Mouse (Mus musculus) C2C12 (cell line): ENCODE data around the gene Gm20708. TPM values are rescaled to one million over a fixed set of nuclear protein-coding genes. Genes with fewer than 3 reads are reported as not detected.
A peak's percentile ranks its signal among the peaks of the same experiment; 100 is the strongest.
"Not testable (repeated sequence)": the region's sequence is repeated elsewhere in the genome, so short reads cannot be mapped to it uniquely, and the experiment has no call there.

Experiments
- H3K27me3 ChIP-seq: one replicate; pipeline ENCODE4 v1.6.1; 2011; ENCODE audit not compliant: control insufficient read depth, insufficient read depth, insufficient read length
- H3K36me3 ChIP-seq: one replicate; pipeline ENCODE4 v1.6.1; 2011; ENCODE audit not compliant: control insufficient read depth, insufficient read depth
- H3K4me3 ChIP-seq: one replicate; pipeline ENCODE4 v1.5.1; 2011; ENCODE audit warnings: mild to moderate bottlenecking, control low read depth; ENCODE audit not compliant: poor library complexity, insufficient read depth, severe bottlenecking
- H3K79me2 ChIP-seq: one replicate; pipeline ENCODE4 v1.6.1; 2011; ENCODE audit not compliant: control insufficient read depth, insufficient read depth
- H3K79me3 ChIP-seq: one replicate; pipeline ENCODE4 v1.6.1; 2011; ENCODE audit warnings: low read depth, control low read depth
- H3ac ChIP-seq: one replicate; pipeline ENCODE3; 2011; ENCODE audit warnings: low read depth; ENCODE audit not compliant: control insufficient read depth, insufficient read length
- CEBPB ChIP-seq: IDR thresholded peaks from one replicate; pipeline ENCODE4 v1.6.1; 2011; ENCODE audit warnings: low read depth, mild to moderate bottlenecking, control low read depth, moderate library complexity
- CTCF ChIP-seq: IDR thresholded peaks from one replicate; pipeline ENCODE4 v1.5.1; 2011; ENCODE audit not compliant: control insufficient read depth, insufficient read depth, insufficient read length
- FOSL1 ChIP-seq: IDR thresholded peaks from one replicate; pipeline ENCODE4 v1.8.0; 2011; ENCODE audit warnings: mild to moderate bottlenecking, low read length; ENCODE audit not compliant: poor library complexity, insufficient read depth, severe bottlenecking
- MAX ChIP-seq: IDR thresholded peaks from one replicate; pipeline ENCODE4 v1.6.1; 2011; ENCODE audit warnings: mild to moderate bottlenecking, control low read depth
- MYOD1 ChIP-seq: IDR thresholded peaks from one replicate; pipeline ENCODE4 v1.6.1; 2011; ENCODE audit warnings: low read depth; ENCODE audit not compliant: control insufficient read depth, insufficient read length
- MYOG ChIP-seq: IDR thresholded peaks from one replicate; pipeline ENCODE4 v1.6.1; 2011; ENCODE audit not compliant: control insufficient read depth, insufficient read length; ENCODE audit errors: extremely low read depth
- USF1 ChIP-seq: IDR thresholded peaks from one replicate; pipeline ENCODE4 v1.6.1; 2011; ENCODE audit warnings: low read depth, mild to moderate bottlenecking, control low read depth, moderate library complexity
- polyA plus RNA-seq: library from polyadenylated mRNA; unstranded; fragments of >200 nt; fragmentation: generic; extraction: Trizol; gene quantifications from one replicate; pipeline ENCODE4 v1.2.1, GENCODE M21; 2012; ENCODE audit warnings: missing spikeins

Gene Gm20708
- polyA plus RNA-seq, 1 experiment = 0.16 TPM

DNA sequence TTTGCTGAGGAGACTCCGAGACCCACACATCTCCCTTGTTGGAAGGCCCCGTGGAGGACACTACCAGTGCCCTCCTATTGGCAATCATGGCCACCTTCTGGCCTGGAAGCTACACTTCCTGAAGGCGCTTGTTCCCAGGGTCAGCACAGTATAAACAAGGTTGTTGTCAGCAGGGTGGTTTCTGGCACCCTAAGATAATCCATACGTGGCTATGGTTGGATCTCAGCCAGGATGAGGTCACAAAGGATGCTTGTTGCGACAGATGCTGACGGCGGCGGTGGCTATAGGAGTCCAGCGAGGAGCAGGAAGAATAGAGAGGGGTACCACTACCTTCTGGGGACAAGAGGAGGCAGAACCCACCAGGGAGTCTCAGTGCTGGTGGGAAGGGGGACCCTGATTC lies 20.9 kb downstream of the Gm20708 start:
- no peak overlapping the region for H3ac ChIP-seq

GRCm38 (mm10) chr11:117832086-117832969 lies 22.9 kb downstream of the Gm20708 start:
- Histone ChIP-seq H3K79me2 (peaks cover 3% of the 10 kb centered on the region), H3K36me3 (no peaks in the 10 kb centered on the region), H3K27me3 (no peaks in the 10 kb centered on the region), H3ac (no peak overlapping the region), H3K79me3 (no peaks in the 10 kb centered on the region), H3K4me3 (peak overlapping the region; percentile 21)
- TF ChIP-seq CTCF (peak; percentile 74), CEBPB (no peak), MYOD1 (peak; percentile 65)

More for the DNA sequence above, 20.9 kb downstream of the Gm20708 start:
- H3K27me3 ChIP-seq = no peaks in the 10 kb centered on the region
- no peaks in the 10 kb centered on the region for H3K79me3 ChIP-seq
- no peak overlapping the region for H3K4me3 ChIP-seq
- peaks cover 17% of the 10 kb centered on the region for H3K79me2 ChIP-seq
- no peaks in the 10 kb centered on the region for H3K36me3 ChIP-seq
- no peak for TF ChIP-seq MYOG
- peak; percentile 40 for TF ChIP-seq CEBPB

DNA sequence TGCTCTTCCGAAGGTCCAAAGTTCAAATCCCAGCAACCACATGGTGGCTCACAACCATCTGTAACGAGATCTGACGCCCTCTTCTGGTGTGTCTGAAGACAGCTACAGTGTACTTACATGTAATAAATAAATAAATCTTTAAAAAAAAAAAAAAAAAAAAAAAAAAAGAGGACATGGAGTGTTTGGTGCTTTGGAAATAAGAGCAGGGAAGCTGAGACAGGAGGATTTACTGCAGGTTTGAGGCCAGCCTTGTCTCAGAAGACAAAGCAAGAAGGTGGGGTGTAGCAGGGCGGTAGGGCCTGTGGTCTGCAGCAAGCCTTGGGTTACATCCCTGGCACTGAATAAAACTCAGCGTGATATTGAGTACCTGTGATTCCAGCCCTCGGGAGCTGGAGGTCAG lies 24.0 kb downstream of the Gm20708 start:
- not testable (repeated sequence) for H3K27me3 ChIP-seq, H3K36me3 ChIP-seq, H3K79me3 ChIP-seq, H3K4me3 ChIP-seq, H3ac ChIP-seq, H3K79me2 ChIP-seq

DNA sequence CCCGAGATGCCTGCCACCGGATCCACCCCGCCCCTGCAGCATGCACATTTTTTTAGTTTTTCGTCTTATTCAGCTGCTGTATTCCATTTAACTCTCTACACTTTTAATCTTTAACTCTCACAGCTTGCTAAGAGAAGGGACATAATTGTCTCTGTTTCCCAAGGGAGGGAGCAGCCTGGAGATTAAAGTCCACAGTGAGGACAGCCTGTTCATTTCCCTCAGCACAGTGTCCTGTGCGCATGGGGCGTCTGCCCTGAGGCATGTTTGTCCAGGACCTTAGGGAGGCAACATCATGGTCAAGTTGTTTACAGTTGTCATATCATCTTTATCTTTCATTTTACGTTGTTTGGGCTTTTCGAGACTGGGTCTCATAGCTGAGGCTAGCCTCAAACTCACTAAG lies 24.6 kb downstream of the Gm20708 start:
- TF ChIP-seq MYOD1 (no peak), USF1 (no peak), CEBPB (no peak), FOSL1 (no peak), MYOG (no peak), CTCF (no peak), MAX (no peak)
- Histone ChIP-seq H3K36me3 (no peaks in the 10 kb centered on the region), H3K4me3 (no peak overlapping the region), H3K27me3 (no peaks in the 10 kb centered on the region), H3ac (no peak overlapping the region), H3K79me3 (no peaks in the 10 kb centered on the region), H3K79me2 (no peaks in the 10 kb centered on the region)

GRCm38 (mm10) chr11:117836306-117836705 lies 26.8 kb downstream of the Gm20708 start:
- Histone ChIP-seq H3K79me2 (no peaks in the 10 kb centered on the region), H3K79me3 (no peaks in the 10 kb centered on the region), H3K4me3 (no peak overlapping the region), H3K27me3 (no peaks in the 10 kb centered on the region), H3K36me3 (no peaks in the 10 kb centered on the region), H3ac (no peak overlapping the region)
- no peak for TF ChIP-seq FOSL1
- no peak for TF ChIP-seq CTCF
- no peak for TF ChIP-seq MYOD1
- no peak for TF ChIP-seq MYOG
- TF ChIP-seq CEBPB = no peak
- no peak for TF ChIP-seq MAX
- no peak for TF ChIP-seq USF1

DNA sequence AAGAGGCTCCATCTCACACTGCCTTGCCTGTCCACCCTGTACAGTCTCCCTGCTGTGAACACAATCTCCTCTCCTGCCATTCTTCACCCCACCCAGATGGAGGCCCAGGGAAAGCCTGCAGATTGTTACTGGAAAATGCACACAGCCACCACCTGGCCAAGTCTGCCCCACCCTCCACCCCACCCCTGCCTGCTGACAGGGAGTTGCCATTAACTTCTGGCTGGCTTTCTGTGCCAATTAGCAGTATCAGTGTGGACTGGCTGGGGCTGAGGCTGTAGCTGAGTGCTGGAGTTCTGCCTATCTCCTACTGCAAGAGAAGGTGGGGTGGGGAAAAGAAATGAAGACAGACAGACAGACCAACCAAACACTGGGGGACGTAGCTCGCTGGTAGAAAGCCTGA lies 29.1 kb downstream of the Gm20708 start:
- H3K4me3 ChIP-seq = no peak overlapping the region
- no peaks in the 10 kb centered on the region for H3K27me3 ChIP-seq
- no peaks in the 10 kb centered on the region for H3K79me2 ChIP-seq
- no peaks in the 10 kb centered on the region for H3K79me3 ChIP-seq
- H3ac ChIP-seq = no peak overlapping the region
- H3K36me3 ChIP-seq = no peaks in the 10 kb centered on the region
- TF ChIP-seq MYOD1 = no peak
- no peak for TF ChIP-seq MAX
